Mouse (Mus musculus) liver, postnatal 0 days (tissue): Measurements from ENCODE around the gene Gm49373.

Experiments
- CTCF ChIP-seq: sonication (generic); IDR thresholded peaks from 2 replicates; pipeline ENCODE4 v1.5.1; 2016; ENCODE audit warnings: antibody characterized with exemption, low read depth
- EP300 ChIP-seq: IDR thresholded peaks from 2 replicates; pipeline ENCODE4 v1.6.1; 2016; ENCODE audit warnings: antibody characterized with exemption, low read depth, mild to moderate bottlenecking

DNA sequence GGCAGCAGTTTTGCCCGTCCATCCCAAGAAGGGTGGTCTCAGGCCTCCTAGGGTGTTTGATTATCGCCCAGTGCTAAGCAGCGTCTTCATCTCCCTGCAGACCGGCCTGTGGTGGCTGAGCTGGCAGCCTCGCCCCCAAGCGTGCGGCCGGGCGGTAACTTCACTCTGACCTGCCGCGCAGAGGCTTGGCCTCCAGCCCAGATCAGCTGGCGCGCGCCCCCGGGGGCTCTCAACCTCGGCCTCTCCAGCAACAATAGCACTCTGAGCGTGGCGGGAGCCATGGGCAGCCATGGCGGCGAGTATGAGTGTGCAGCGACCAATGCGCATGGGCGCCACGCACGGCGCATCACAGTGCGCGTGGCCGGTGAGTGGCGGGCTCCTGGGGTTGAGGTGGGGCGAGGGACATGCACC lies 35.4 kb downstream of the Gm49373 start:
- TF ChIP-seq CTCF (no peak), EP300 (no peak)
